Mouse (Mus musculus) neural tube, embryonic 14.5 days (tissue): ENCODE data around the gene Rbfox3. TPM values are rescaled to one million over a fixed set of nuclear protein-coding genes. Genes with fewer than 3 reads are reported as not detected.

Experiments
- ATAC-seq: fragments of 200-750 bp; cut with Nextera tagmentation; 2 replicates; pipeline ENCODE4 v1.8.0; 2017; ENCODE audit warnings: low read depth, mild to moderate bottlenecking, moderate TSS enrichment, moderate library complexity
- H3K27ac ChIP-seq: fragments of 300-500 bp; sonication (generic); 2 replicates; pipeline ENCODE4 v1.5.1; 2014; ENCODE audit warnings: low read depth, mild to moderate bottlenecking, control low read depth, low read length, moderate library complexity, mixed read lengths
- H3K27me3 ChIP-seq: fragments of 300-500 bp; sonication (generic); 2 replicates; pipeline ENCODE4 v1.6.1; 2014; ENCODE audit warnings: low read length; ENCODE audit not compliant: control insufficient read depth, insufficient read depth
- H3K36me3 ChIP-seq: fragments of 300-500 bp; sonication (generic); 2 replicates; pipeline ENCODE4 v1.6.1; 2014; ENCODE audit warnings: low read length, mixed read lengths; ENCODE audit not compliant: control insufficient read depth, insufficient read depth
- H3K4me1 ChIP-seq: fragments of 300-500 bp; sonication (generic); 2 replicates; pipeline ENCODE4 v1.6.1; 2014; ENCODE audit warnings: low read length; ENCODE audit not compliant: control insufficient read depth, insufficient read depth
- H3K4me2 ChIP-seq: fragments of 300-500 bp; sonication (generic); 2 replicates; pipeline ENCODE4 v1.6.1; 2014; ENCODE audit warnings: mild to moderate bottlenecking, low read depth, low read length, control low read depth
- H3K4me3 ChIP-seq: fragments of 300-500 bp; sonication (generic); 2 replicates; pipeline ENCODE4 v1.5.1; 2014; ENCODE audit warnings: low read depth, low read length, control low read depth, mixed read lengths
- H3K9ac ChIP-seq: fragments of 300-500 bp; sonication (generic); replicated peaks from 2 replicates; pipeline ENCODE4 v1.6.1; 2014; ENCODE audit warnings: low read depth, mild to moderate bottlenecking, control low read depth, low read length, mixed read lengths
- H3K9me3 ChIP-seq: fragments of 300-500 bp; sonication (generic); 2 replicates; pipeline ENCODE4 v1.6.1; 2016; ENCODE audit warnings: low read length; ENCODE audit not compliant: control insufficient read depth
- WGBS: fragments of 180-500 bp; shearing (Covaris S2); extraction: QIAGEN DNeasy Blood & Tissue Kit; methylation state at CpG from one replicate; pipeline ENCODE4 v1.1.7; 2014; 5-methylcytosine and 5-hydroxymethylcytosine counted together
- polyA plus RNA-seq: library from polyadenylated mRNA; unstranded; fragments of >200 nt; fragmentation: Nextera tagmentation; extraction: Ambion mirVana; gene quantifications from 2 replicates; pipeline ENCODE4 v1.2.1, GENCODE M21; 2014

Rbfox3 gene
- polyA plus RNA-seq, 1 experiment from 2014 or later = 82.7 TPM

- Histone ChIP-seq H3K4me3 (no peak overlapping the region), H3K9me3 (no peaks in the 10 kb centered on the region), H3K36me3 (no peaks in the 10 kb centered on the region), H3K4me2 (no peak overlapping the region), H3K27me3 (no peaks in the 10 kb centered on the region), H3K4me1 (peaks cover 7% of the 10 kb centered on the region), H3K27ac (no peak overlapping the region), H3K9ac (no peak overlapping the region)
- 62% methylated on average over 8 of the region's 8 CpGs for WGBS
- ATAC-seq = no peak
Measured at GRCm38 (mm10) chr11:118558193-118558592, 353.2 kb downstream of the Rbfox3 start.

GRCm38 (mm10) chr11:118555631-118556030 is 355.8 kb downstream of the Rbfox3 start:
- H3K9ac ChIP-seq = no peak overlapping the region
- WGBS = 65% methylated on average over 5 of the region's 5 CpGs
- H3K36me3 ChIP-seq = no peaks in the 10 kb centered on the region
- H3K4me3 ChIP-seq = no peak overlapping the region
- H3K27ac ChIP-seq = no peak overlapping the region
- H3K27me3 ChIP-seq = no peaks in the 10 kb centered on the region
- H3K4me1 ChIP-seq = peaks cover 23% of the 10 kb centered on the region
- no peak overlapping the region for H3K4me2 ChIP-seq
- ATAC-seq = no peak
- H3K9me3 ChIP-seq = no peaks in the 10 kb centered on the region

- peaks cover 23% of the 10 kb centered on the region for H3K4me1 ChIP-seq
- H3K27ac ChIP-seq = no peak overlapping the region
- 16% methylated on average over 4 of the region's 4 CpGs for WGBS
Measured at GRCm38 (mm10) chr11:118554542-118554941, 356.9 kb downstream of the Rbfox3 start.

GRCm38 (mm10) chr11:118553926-118554325 is 357.5 kb downstream of the Rbfox3 start:
- 24% methylated on average over 4 of the region's 4 CpGs for WGBS
- Histone ChIP-seq H3K27me3 (no peaks in the 10 kb centered on the region), H3K9me3 (no peaks in the 10 kb centered on the region), H3K27ac (no peak overlapping the region), H3K4me3 (no peak overlapping the region), H3K36me3 (no peaks in the 10 kb centered on the region), H3K4me1 (peaks cover 23% of the 10 kb centered on the region), H3K4me2 (no peak overlapping the region), H3K9ac (no peak overlapping the region)
- no peak for ATAC-seq

More at GRCm38 (mm10) chr11:118554542-118554941, 356.9 kb downstream of the Rbfox3 start:
- no peak for ATAC-seq
- no peak overlapping the region for H3K4me3 ChIP-seq
- no peak overlapping the region for H3K4me2 ChIP-seq
- H3K9ac ChIP-seq = no peak overlapping the region
- no peaks in the 10 kb centered on the region for H3K36me3 ChIP-seq
- H3K27me3 ChIP-seq = no peaks in the 10 kb centered on the region
- no peaks in the 10 kb centered on the region for H3K9me3 ChIP-seq

GRCm38 (mm10) chr11:118553001-118553400 is 358.4 kb downstream of the Rbfox3 start:
- peaks cover 23% of the 10 kb centered on the region for H3K4me1 ChIP-seq
- no peak for ATAC-seq
- H3K4me3 ChIP-seq = no peak overlapping the region
- H3K9me3 ChIP-seq = no peaks in the 10 kb centered on the region
- H3K36me3 ChIP-seq = no peaks in the 10 kb centered on the region
- no peak overlapping the region for H3K4me2 ChIP-seq
- no peak overlapping the region for H3K9ac ChIP-seq
- H3K27ac ChIP-seq = no peak overlapping the region
- 55% methylated on average over 6 of the region's 6 CpGs for WGBS
- H3K27me3 ChIP-seq = no peaks in the 10 kb centered on the region

GRCm38 (mm10) chr11:118552478-118552877 is 358.9 kb downstream of the Rbfox3 start:
- no peak overlapping the region for H3K4me3 ChIP-seq
- no peak overlapping the region for H3K27ac ChIP-seq
- no peaks in the 10 kb centered on the region for H3K27me3 ChIP-seq
- no peaks in the 10 kb centered on the region for H3K9me3 ChIP-seq
- no peak overlapping the region for H3K4me2 ChIP-seq
- 76% methylated on average over 4 of the region's 4 CpGs for WGBS
- peaks cover 23% of the 10 kb centered on the region for H3K4me1 ChIP-seq
- no peaks in the 10 kb centered on the region for H3K36me3 ChIP-seq
- H3K9ac ChIP-seq = no peak overlapping the region
- ATAC-seq = no peak

GRCm38 (mm10) chr11:118551705-118552104 is 359.7 kb downstream of the Rbfox3 start:
- Histone ChIP-seq H3K4me3 (no peak overlapping the region), H3K4me1 (peaks cover 20% of the 10 kb centered on the region), H3K4me2 (no peak overlapping the region), H3K9me3 (no peaks in the 10 kb centered on the region), H3K9ac (no peak overlapping the region), H3K27me3 (no peaks in the 10 kb centered on the region), H3K27ac (peak overlapping the region; percentile 56), H3K36me3 (no peaks in the 10 kb centered on the region)
- ATAC-seq = no peak
- 50% methylated on average over 3 of the region's 3 CpGs for WGBS

- 13% methylated on average over 17 of the region's 17 CpGs for WGBS
- Histone ChIP-seq H3K27ac (peak overlapping the region; percentile 56), H3K27me3 (no peaks in the 10 kb centered on the region), H3K36me3 (no peaks in the 10 kb centered on the region), H3K9me3 (no peaks in the 10 kb centered on the region), H3K4me1 (peaks cover 20% of the 10 kb centered on the region), H3K9ac (no peak overlapping the region), H3K4me2 (no peak overlapping the region), H3K4me3 (no peak overlapping the region)
- ATAC-seq = peak; percentile 56; the same call in 1 of the 2 replicates
Measured at GRCm38 (mm10) chr11:118550773-118551520, 360.4 kb downstream of the Rbfox3 start.

- WGBS = 88% methylated on average over 9 of the region's 9 CpGs
- H3K36me3 ChIP-seq = no peaks in the 10 kb centered on the region
- no peak for ATAC-seq
- H3K27ac ChIP-seq = no peak overlapping the region
- no peaks in the 10 kb centered on the region for H3K27me3 ChIP-seq
- no peaks in the 10 kb centered on the region for H3K9me3 ChIP-seq
- no peak overlapping the region for H3K4me2 ChIP-seq
- no peak overlapping the region for H3K4me3 ChIP-seq
- H3K9ac ChIP-seq = no peak overlapping the region
- H3K4me1 ChIP-seq = peaks cover 24% of the 10 kb centered on the region
Measured at GRCm38 (mm10) chr11:118548242-118548641, 363.2 kb downstream of the Rbfox3 start.
